Mouse (Mus musculus): ENCODE results near the gene Tspan2.

Gene Tspan2

DNA sequence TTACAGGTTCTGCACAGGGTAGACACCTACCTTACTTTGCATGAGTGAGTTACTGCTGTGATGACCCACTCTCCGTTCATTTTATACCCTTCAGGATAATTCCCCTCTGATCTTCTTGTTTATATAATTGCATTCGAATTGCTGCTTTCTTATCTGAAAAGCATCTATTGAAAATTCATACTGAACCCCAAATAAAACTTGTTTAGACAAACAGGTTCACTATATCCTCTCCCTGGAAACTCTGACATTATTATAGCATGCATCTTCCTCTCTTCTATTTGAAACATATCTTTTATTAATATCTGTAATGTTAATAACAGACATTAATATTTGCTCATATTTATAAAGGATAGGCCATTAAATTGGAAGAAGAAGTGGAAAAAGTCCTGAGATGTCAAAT, 48.3 kb downstream of the Tspan2 start, which contains the start of gene Tshb:
TSS of gene Tshb (minus strand) at position 101 of the 400 bp plus-strand sequence.
- DNase-seq: no peak

GRCm38 (mm10) chr3:102787369-102787768, 53.0 kb downstream of the Tspan2 start:
- DNase-seq: no peak

- peak; percentile 11 for DNase-seq
These were observed 69.6 kb downstream of the Tspan2 start for GRCm38 (mm10) chr3:102803937-102804336.

DNA sequence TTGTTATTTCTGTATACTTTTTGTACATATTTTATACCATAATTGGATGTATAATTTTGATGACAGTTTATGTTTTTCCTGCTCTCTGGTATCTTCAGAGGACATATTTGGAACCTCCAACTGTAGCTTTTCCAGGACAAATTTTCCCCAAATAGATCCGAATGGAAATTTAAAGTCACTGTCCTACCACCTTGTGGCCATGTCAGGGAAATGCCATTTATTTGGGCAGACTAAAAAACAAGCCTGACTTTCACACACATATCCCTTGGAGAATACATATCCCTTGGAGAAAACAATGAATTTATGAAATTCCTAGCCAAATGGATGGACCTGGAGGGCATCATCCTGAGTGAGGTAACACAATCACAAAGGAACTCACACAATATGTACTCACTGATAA, 108.1 kb downstream of the Tspan2 start:
- DNase-seq: no peak

DNA sequence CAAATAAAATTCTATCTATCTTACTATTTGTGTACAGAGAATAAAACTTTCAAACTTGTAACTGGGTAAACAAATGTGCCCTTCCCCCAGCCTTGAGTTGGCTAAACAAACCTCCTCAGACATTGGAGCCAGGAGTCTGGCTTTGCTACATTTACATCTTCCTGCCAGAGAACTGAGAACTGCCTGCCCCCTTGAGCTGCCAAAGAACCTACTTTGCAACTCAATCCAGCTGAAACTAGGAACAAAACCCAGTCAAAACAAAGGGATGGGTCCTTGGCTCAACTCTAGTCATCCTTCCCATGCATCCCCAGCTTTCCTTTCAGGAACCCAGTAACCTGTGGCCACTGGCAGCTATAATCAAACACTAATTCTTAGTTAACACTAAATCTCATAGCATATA, 114.3 kb downstream of the Tspan2 start:
- no peak for DNase-seq
